Mouse (Mus musculus): ENCODE measurements around the gene Dbt.

- TF ChIP-seq CTCF (IDR thresholded peaks at IDR 0.05; ENCODE audit: control insufficient read depth, insufficient read depth, low read length) (no peak), POLR2A (IDR thresholded peaks at IDR 0.05; ENCODE audit: borderline replicate concordance, control insufficient read depth, low read depth, low read length) (no peak)
Measured at GRCm38 (mm10) chr3:116477351-116477750, 35.5 kb upstream of the Dbt start.

Measured in bone marrow, adult 2 months (tissue).